Mouse (Mus musculus): ENCODE data around the gene Scfd2.

Gene Scfd2

GRCm38 (mm10) chr5:74311200-74311825 lies 220.2 kb downstream of the Scfd2 start:
- DNase-seq (ENCODE audit: low spot score in 2 of 2), result peak in 1 of 2 experiments; percentile 54

- no peak for DNase-seq (ENCODE audit: low spot score in 2 of 2)
Observed at GRCm38 (mm10) chr5:74310101-74310500, 221.5 kb downstream of the Scfd2 start.

- DNase-seq (ENCODE audit: low spot score in 2 of 2), result no peak
Observed at GRCm38 (mm10) chr5:74307242-74307641, 224.3 kb downstream of the Scfd2 start.

- no peak for DNase-seq (ENCODE audit: low spot score in 2 of 2)
Observed at GRCm38 (mm10) chr5:74305533-74306189, 225.9 kb downstream of the Scfd2 start.

- DNase-seq (ENCODE audit: low spot score in 2 of 2), result no peak
Observed at GRCm38 (mm10) chr5:74304767-74305166, 226.8 kb downstream of the Scfd2 start.

- DNase-seq (ENCODE audit: low spot score in 2 of 2), result no peak
Observed at GRCm38 (mm10) chr5:74302331-74302730, 229.2 kb downstream of the Scfd2 start.

- DNase-seq (ENCODE audit: low spot score in 2 of 2), result no peak
Observed at GRCm38 (mm10) chr5:74301443-74301842, 230.1 kb downstream of the Scfd2 start.

- DNase-seq (ENCODE audit: low spot score in 2 of 2), result no peak
Observed at GRCm38 (mm10) chr5:74300931-74301330, 230.6 kb downstream of the Scfd2 start.

- DNase-seq (ENCODE audit: low spot score in 2 of 2), result peak in 1 of 2 experiments; percentile 58
Observed at GRCm38 (mm10) chr5:74300140-74300539, 231.4 kb downstream of the Scfd2 start.

- DNase-seq (ENCODE audit: low spot score in 2 of 2), result no peak
Observed at GRCm38 (mm10) chr5:74297113-74297512, 234.4 kb downstream of the Scfd2 start.

- DNase-seq (ENCODE audit: low spot score in 2 of 2), result no peak
Observed at GRCm38 (mm10) chr5:74296096-74296495, 235.5 kb downstream of the Scfd2 start.

GRCm38 (mm10) chr5:74293513-74293912 lies 238.0 kb downstream of the Scfd2 start:
- DNase-seq (ENCODE audit: low spot score in 2 of 2), result no peak

GRCm38 (mm10) chr5:74292050-74292449 lies 239.5 kb downstream of the Scfd2 start:
- no peak for DNase-seq (ENCODE audit: low spot score in 2 of 2)

GRCm38 (mm10) chr5:74291575-74291974 lies 240.0 kb downstream of the Scfd2 start:
- DNase-seq (ENCODE audit: low spot score in 2 of 2), result no peak

- DNase-seq (ENCODE audit: low spot score in 2 of 2), result no peak
Observed at GRCm38 (mm10) chr5:74289957-74290356, 241.6 kb downstream of the Scfd2 start.

GRCm38 (mm10) chr5:74288206-74288605 lies 243.4 kb downstream of the Scfd2 start:
- no peak for DNase-seq (ENCODE audit: low spot score in 2 of 2)

- DNase-seq (ENCODE audit: low spot score in 2 of 2), result no peak
Observed at GRCm38 (mm10) chr5:74286301-74286700, 245.3 kb downstream of the Scfd2 start.

GRCm38 (mm10) chr5:74285764-74286163 lies 245.8 kb downstream of the Scfd2 start:
- no peak for DNase-seq (ENCODE audit: low spot score in 2 of 2)

- no peak for DNase-seq (ENCODE audit: low spot score in 2 of 2)
Observed at GRCm38 (mm10) chr5:74285289-74285688, 246.3 kb downstream of the Scfd2 start.

- DNase-seq (ENCODE audit: low spot score in 2 of 2), result no peak
Observed at GRCm38 (mm10) chr5:74283545-74283944, 248.0 kb downstream of the Scfd2 start.

GRCm38 (mm10) chr5:74281480-74281879 lies 250.1 kb downstream of the Scfd2 start:
- DNase-seq (ENCODE audit: low spot score in 2 of 2), result no peak

GRCm38 (mm10) chr5:74279673-74280072 lies 251.9 kb downstream of the Scfd2 start:
- DNase-seq (ENCODE audit: low spot score in 2 of 2), result no peak

GRCm38 (mm10) chr5:74278428-74278827 lies 253.1 kb downstream of the Scfd2 start:
- no peak for DNase-seq (ENCODE audit: low spot score in 2 of 2)
